Mouse (Mus musculus) Muller cell, postnatal 12 days (primary cell): ENCODE results near the gene Ascc3.
A peak's percentile ranks its signal among the peaks of the same experiment; 100 is the strongest.

Experiments used
- DNase-seq: peaks from one replicate; pipeline ENCODE4 v3.0.0-alpha.2; 2015; ENCODE audit errors: inconsistent ontology term

Gene Ascc3

GRCm38 (mm10) chr10:50895091-50895790 lies 302.8 kb downstream of the Ascc3 start:
- DNase-seq, result no peak

DNA sequence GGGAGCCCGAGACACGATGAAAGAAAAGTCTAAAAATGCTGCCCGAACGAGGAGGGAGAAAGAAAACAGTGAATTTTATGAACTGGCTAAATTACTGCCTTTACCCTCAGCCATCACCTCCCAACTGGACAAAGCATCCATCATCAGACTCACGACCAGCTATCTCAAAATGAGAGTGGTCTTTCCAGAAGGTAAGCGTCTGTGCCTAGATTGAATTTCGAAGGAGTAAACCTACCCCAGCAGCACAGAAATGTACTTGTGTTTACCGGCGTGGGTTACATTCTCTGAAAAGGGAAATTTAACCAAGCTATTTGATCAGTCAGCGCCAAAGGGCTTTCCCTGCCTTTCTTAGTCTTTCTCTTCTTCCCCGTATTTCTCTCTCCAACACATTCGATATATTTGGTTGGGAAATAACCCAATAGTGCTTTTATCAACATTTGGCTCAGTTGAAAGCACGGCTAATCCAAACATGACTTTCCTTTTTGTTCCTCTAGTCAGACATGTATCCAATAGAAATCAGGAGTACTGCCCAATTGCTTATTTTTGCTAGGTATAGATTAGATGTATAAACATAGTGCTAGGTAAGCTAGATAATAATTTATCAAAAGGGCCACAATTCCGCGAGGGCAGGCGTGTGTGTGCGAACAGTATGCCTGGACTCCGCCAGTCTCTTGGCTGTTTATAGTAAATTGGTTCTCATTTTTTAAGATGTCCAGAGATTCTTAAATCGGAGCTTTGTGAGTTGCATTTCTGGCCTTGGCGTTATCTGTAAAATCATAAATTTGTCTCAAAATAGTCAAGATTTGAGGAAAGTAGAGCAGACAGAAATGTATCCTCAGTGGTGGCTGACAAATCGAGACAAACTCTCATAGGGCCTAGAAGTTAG lies 303.7 kb downstream of the Ascc3 start:
- peak; percentile 40 for DNase-seq

- DNase-seq, result no peak
Observed at GRCm38 (mm10) chr10:50896767-50897390, 304.4 kb downstream of the Ascc3 start.

- no peak for DNase-seq
Observed at GRCm38 (mm10) chr10:50897530-50898471, 305.3 kb downstream of the Ascc3 start.

DNA sequence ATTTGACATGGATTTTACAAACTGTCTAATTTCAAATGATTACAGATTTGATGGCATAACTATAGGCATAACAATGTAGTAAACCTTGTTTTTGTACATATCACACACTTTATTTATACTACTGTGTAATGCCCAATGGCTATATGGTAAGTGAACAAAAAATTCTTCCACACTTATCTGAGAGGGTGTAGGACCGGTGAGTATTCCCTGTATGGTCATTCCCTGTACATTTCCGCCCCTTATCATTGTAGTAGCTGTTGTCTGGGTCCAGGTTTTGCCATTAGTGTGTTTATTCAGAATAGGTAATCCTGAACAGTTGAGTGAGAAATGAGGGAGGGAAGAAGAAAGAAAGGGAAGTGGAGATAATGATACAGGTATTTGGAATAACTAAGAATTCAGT lies 306.2 kb downstream of the Ascc3 start:
- DNase-seq, result no peak

- no peak for DNase-seq
Observed at GRCm38 (mm10) chr10:50899846-50900745, 307.6 kb downstream of the Ascc3 start.
